In the genomic region with DNA sequence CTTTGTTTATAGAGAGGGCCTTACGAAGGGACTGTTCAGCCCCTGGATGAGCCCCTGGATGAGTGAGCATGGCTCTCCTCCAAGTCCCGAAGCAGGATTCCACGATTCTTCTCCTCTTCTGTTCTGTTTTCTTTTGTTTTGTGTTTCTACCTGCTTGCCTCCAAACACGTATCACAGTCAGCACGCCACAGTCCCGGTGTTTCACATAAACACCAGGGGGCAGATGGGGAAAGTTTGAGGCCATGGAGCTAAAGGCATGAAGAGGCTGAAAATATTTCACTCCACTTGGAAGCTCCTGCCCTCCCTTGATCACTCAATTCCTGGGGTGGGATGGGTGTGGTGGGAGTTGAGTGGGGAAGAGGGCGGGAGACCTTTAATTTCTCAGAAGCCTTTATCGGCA, we compare ENCODE assay signal across 13 mouse cellular contexts. TPM values are rescaled to one million over a fixed set of nuclear protein-coding genes. Genes with fewer than 3 reads are reported as not detected.
DNase-seq lines count a peak whose midpoint lies in the region; ATAC-seq and TF ChIP-seq lines count a peak whose summit lies in the region.
"Not testable (repeated sequence)": the region's sequence is repeated elsewhere in the genome, so short reads cannot be mapped to it uniquely, and the experiment has no call there.
"Had no signal": no experiment of that assay in that cellular context is flagged by ENCODE, and none has a peak within 500 bp of the region (broad histone marks: within the 10 kb centered on the region; RNA-seq: fewer than 3 reads in every experiment).

No protein-coding gene starts in this region.

- not testable (repeated sequence) for H3K4me3 ChIP-seq in kidney, postnatal 0 days (replicated peaks; ENCODE audit: low read depth, low read length)

- WGBS in kidney, postnatal 0 days = 75% methylated on average over 6 of the region's 8 CpGs

- H3K9ac ChIP-seq in kidney, postnatal 0 days (ENCODE audit: low read depth, low read length) = not testable (repeated sequence)

- TF ChIP-seq CTCF in kidney, postnatal 0 days (IDR thresholded peaks at IDR 0.05; ENCODE audit: low read depth) = 0 out of 2 replicates have a peak, but pooled peaks have one; percentile 8

- H3K9me3 ChIP-seq in kidney, postnatal 0 days (replicated peaks; ENCODE audit: low read length) = not testable (repeated sequence)

- H3K4me2 ChIP-seq in kidney, postnatal 0 days (ENCODE audit: low read length) = not testable (repeated sequence)

- H3K27me3 ChIP-seq in kidney, postnatal 0 days (ENCODE audit: insufficient read depth, low read length) = not testable (repeated sequence)

- not testable (repeated sequence) for ATAC-seq in kidney, postnatal 0 days (replicated peaks; ENCODE audit: low FRiP score, low read depth)

- H3K4me1 ChIP-seq in kidney, postnatal 0 days (replicated peaks; ENCODE audit: insufficient read depth, low read length) = not testable (repeated sequence)

- DNase-seq in adrenal gland, adult 2 months = peak; percentile 45
- DNase-seq in cerebellum, postnatal 25 days = peak; percentile 61 to 65
- peak; percentile 98 for DNase-seq in heart, adult 11 months
- DNase-seq in kidney, postnatal 0 days (ENCODE audit: low spot score) = not testable (repeated sequence)
- DNase-seq in left cerebral cortex, adult 11 months (ENCODE audit: low spot score) = peak; percentile 67
- DNase-seq in lung, postnatal 4 days = peak; percentile 75 to 78
- peak; percentile 59 to 61 for DNase-seq in spleen, postnatal 14 days (ENCODE audit: low spot score in 2 of 2)
- DNase-seq in urinary bladder, postnatal 14 days (ENCODE audit: low spot score) = peak; percentile 71

- H3K27ac ChIP-seq in kidney, postnatal 0 days = not testable (repeated sequence)

- not testable (repeated sequence) for H3K36me3 ChIP-seq in kidney, postnatal 0 days (ENCODE audit: insufficient read depth, low read length)

RNA-seq across cellular contexts. Expression of gene Gm13283, which starts 1.9 kb away (rescaled TPM):
- total RNA-seq in adrenal gland, adult 2 months (2021) = not detected
- polyA plus RNA-seq in adrenal gland, adult 2 months (2012; rRNA removed) = not detected in 2 replicates
- 0.49 and 0.71 TPM in 2 replicates for polyA plus RNA-seq in kidney, postnatal 0 days (2015; fragmentation: Nextera tagmentation; extraction: Ambion mirVana)
- total RNA-seq: midbrain, postnatal 0 days had no signal
- polyA plus RNA-seq: midbrain, postnatal 0 days had no signal

RNA-seq across cellular contexts. Expression of gene Gm13271, which starts 7.1 kb away (rescaled TPM):
- total RNA-seq in adrenal gland, adult 2 months (2021) = not detected
- not detected in 2 replicates for polyA plus RNA-seq in adrenal gland, adult 2 months (2012; rRNA removed)
- polyA plus RNA-seq in kidney, postnatal 0 days (2015; fragmentation: Nextera tagmentation; extraction: Ambion mirVana) = 0.29 TPM in 1 of 2 replicates, not detected in the other
- total RNA-seq: midbrain, postnatal 0 days had no signal
- polyA plus RNA-seq: embryonic facial prominence, embryonic 15.5 days; hindbrain, embryonic 13.5 days; limb, embryonic 11.5 days; lung, embryonic 16.5 days; midbrain, postnatal 0 days had no signal

RNA-seq across cellular contexts. Expression of gene Gm13290, which starts 11.9 kb away (rescaled TPM):
- total RNA-seq in adrenal gland, adult 2 months (2021) = not detected
- not detected in 2 replicates for polyA plus RNA-seq in adrenal gland, adult 2 months (2012; rRNA removed)
- polyA plus RNA-seq in kidney, postnatal 0 days (2015; fragmentation: Nextera tagmentation; extraction: Ambion mirVana) = 0.49 TPM in 1 of 2 replicates, not detected in the other
- total RNA-seq: midbrain, postnatal 0 days had no signal
- polyA plus RNA-seq: hindbrain, embryonic 13.5 days; limb, embryonic 11.5 days; midbrain, postnatal 0 days had no signal

RNA-seq across cellular contexts. Expression of gene Gm13289, which starts 14.9 kb away (rescaled TPM):
- total RNA-seq in adrenal gland, adult 2 months (2021) = not detected
- polyA plus RNA-seq in adrenal gland, adult 2 months (2012; rRNA removed) = not detected in 2 replicates
- polyA plus RNA-seq in kidney, postnatal 0 days (2015; fragmentation: Nextera tagmentation; extraction: Ambion mirVana) = not detected in 2 replicates
- total RNA-seq: midbrain, postnatal 0 days had no signal
- polyA plus RNA-seq: embryonic facial prominence, embryonic 15.5 days; hindbrain, embryonic 13.5 days; limb, embryonic 11.5 days; lung, embryonic 16.5 days; midbrain, postnatal 0 days had no signal

RNA-seq across cellular contexts. Expression of gene Gm13272, which starts 17.9 kb away (rescaled TPM):
- total RNA-seq in adrenal gland, adult 2 months (2021) = not detected
- polyA plus RNA-seq in adrenal gland, adult 2 months (2012; rRNA removed) = not detected in 2 replicates
- not detected in 2 replicates for polyA plus RNA-seq in kidney, postnatal 0 days (2015; fragmentation: Nextera tagmentation; extraction: Ambion mirVana)
- total RNA-seq: midbrain, postnatal 0 days had no signal
- polyA plus RNA-seq: embryonic facial prominence, embryonic 15.5 days; hindbrain, embryonic 13.5 days; limb, embryonic 11.5 days; lung, embryonic 16.5 days; midbrain, postnatal 0 days had no signal
